Mouse (Mus musculus) ES-Bruce4 (cell line): Measurements from ENCODE around the gene Med13l.

Source experiments
- EP300 ChIP-seq: IDR thresholded peaks from 2 replicates; pipeline ENCODE4 v1.6.1; 2011; ENCODE audit warnings: low read depth, low read length; ENCODE audit not compliant: insufficient read depth
- POLR2A ChIP-seq: IDR thresholded peaks from one replicate; pipeline ENCODE4 v1.8.1; 2011; ENCODE audit warnings: low read length; ENCODE audit not compliant: insufficient read depth

- no peak for TF ChIP-seq POLR2A
- TF ChIP-seq EP300, result no peak
These were observed 44.4 kb upstream of the Med13l start for GRCm38 (mm10) chr5:118516066-118516465.
